Mouse (Mus musculus) forebrain, embryonic 12.5 days (tissue): ENCODE data around the gene Kcnip4. TPM values are rescaled to one million over a fixed set of nuclear protein-coding genes. Genes with fewer than 3 reads are reported as not detected.

Source experiments
- ATAC-seq: fragments of 200-750 bp; cut with Nextera tagmentation; 2 replicates; pipeline ENCODE4 v1.8.0; 2017; ENCODE audit warnings: moderate TSS enrichment; ENCODE audit not compliant: low FRiP score
- H3K27ac ChIP-seq: fragments of 300-500 bp; sonication (generic); 2 replicates; pipeline ENCODE4 v1.5.1; 2016; ENCODE audit warnings: mild to moderate bottlenecking
- H3K27me3 ChIP-seq: fragments of 300-500 bp; sonication (generic); 2 replicates; pipeline ENCODE4 v1.6.1; 2016; ENCODE audit warnings: mild to moderate bottlenecking
- H3K36me3 ChIP-seq: fragments of 300-500 bp; sonication (generic); replicated peaks from 2 replicates; pipeline ENCODE4 v1.6.1; 2016; ENCODE audit warnings: mild to moderate bottlenecking
- H3K4me1 ChIP-seq: fragments of 300-500 bp; sonication (generic); 2 replicates; pipeline ENCODE4 v1.6.1; 2016
- H3K4me2 ChIP-seq: fragments of 300-500 bp; sonication (generic); 2 replicates; pipeline ENCODE4 v1.6.1; 2016; ENCODE audit warnings: mild to moderate bottlenecking, moderate library complexity
- H3K4me3 ChIP-seq: fragments of 300-500 bp; sonication (generic); replicated peaks from 2 replicates; pipeline ENCODE4 v1.5.1; 2016; ENCODE audit warnings: mild to moderate bottlenecking
- H3K9ac ChIP-seq: fragments of 300-500 bp; sonication (generic); 2 replicates; pipeline ENCODE4 v1.6.1; 2016; ENCODE audit warnings: mild to moderate bottlenecking
- H3K9me3 ChIP-seq: fragments of 300-500 bp; sonication (generic); 2 replicates; pipeline ENCODE4 v1.6.1; 2016
- WGBS: fragments of 180-500 bp; shearing (Covaris S2); methylation state at CpG from one replicate; pipeline ENCODE4 v1.1.7; 2016; 5-methylcytosine and 5-hydroxymethylcytosine counted together
- polyA plus RNA-seq: library from polyadenylated mRNA; unstranded; fragments of >200 nt; fragmentation: Nextera tagmentation; extraction: Ambion mirVana; gene quantifications from 2 replicates; pipeline ENCODE4 v1.2.1, GENCODE M21; 2016

Kcnip4 gene
- polyA plus RNA-seq, 1 experiment from 2014 or later = 2.2 TPM

DNA sequence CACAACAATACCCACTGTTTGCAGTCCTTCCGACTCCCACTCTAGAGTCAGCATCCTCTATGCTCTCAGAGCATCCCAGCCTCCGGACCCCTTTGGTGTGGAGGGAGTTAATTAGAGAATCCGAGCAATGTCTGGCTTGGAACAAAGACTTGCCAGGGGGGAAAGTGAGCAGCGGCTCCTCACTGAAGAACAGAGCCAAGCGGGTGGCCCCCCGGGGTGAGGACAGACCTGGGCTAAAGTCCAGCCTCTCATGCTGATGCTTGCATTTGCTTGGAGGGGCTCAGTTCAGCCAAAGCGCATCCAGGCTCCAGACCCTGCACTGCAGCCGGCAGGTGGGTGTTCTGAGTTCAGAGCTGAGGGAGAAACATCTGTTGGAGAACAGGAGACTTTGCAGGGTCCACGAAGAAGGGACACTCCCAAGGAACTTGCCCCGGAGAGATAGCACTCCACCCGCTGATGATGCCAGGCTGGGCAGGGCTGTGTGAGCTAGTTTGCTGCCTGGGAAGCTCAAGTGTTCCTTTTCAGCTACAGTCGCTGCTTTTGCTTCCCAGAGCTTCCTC lies 925.1 kb downstream of the Kcnip4 start:
- whole genome bisulfite sequencing = 0% methylated on average over 12 of the region's 12 CpGs
- Histone ChIP-seq H3K36me3 (no peaks in the 10 kb centered on the region), H3K9ac (peak overlapping the region; percentile 5; the same call in 1 of the 2 replicates), H3K4me1 (peaks cover 12% of the 10 kb centered on the region), H3K4me3 (peak overlapping the region; percentile 29), H3K4me2 (peak overlapping the region; percentile 54), H3K9me3 (no peaks in the 10 kb centered on the region), H3K27ac (no peak overlapping the region), H3K27me3 (0 out of 2 replicates have a peak, but pooled peaks cover 5% of the 10 kb centered on the region)
- ATAC-seq = peak; percentile 69

DNA sequence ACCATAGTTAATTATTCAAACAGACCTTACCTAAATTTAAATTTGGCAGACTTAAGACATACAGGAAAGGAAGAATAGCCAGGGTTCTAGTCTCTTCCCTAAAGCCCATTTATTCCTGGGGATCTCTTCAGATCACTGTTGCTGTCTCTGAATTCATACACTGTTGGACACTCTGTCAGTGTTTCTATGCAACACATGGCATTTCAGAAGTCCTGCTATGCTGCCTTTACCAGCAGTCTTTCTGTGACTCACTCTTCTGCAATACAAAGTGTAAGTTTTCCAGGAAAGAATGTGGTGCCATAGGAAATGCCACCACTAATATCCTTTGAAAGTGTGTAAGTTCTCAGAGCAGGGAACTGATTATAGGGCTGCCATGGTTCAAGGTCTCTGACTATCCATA lies 936.7 kb downstream of the Kcnip4 start:
- no peak overlapping the region for H3K4me3 ChIP-seq
- no peaks in the 10 kb centered on the region for H3K27me3 ChIP-seq
- no peak overlapping the region for H3K9ac ChIP-seq
- H3K4me2 ChIP-seq = no peak overlapping the region
- H3K27ac ChIP-seq = no peak overlapping the region
- no peaks in the 10 kb centered on the region for H3K36me3 ChIP-seq
- H3K4me1 ChIP-seq = no peaks in the 10 kb centered on the region
- H3K9me3 ChIP-seq = no peaks in the 10 kb centered on the region
- no peak for ATAC-seq

DNA sequence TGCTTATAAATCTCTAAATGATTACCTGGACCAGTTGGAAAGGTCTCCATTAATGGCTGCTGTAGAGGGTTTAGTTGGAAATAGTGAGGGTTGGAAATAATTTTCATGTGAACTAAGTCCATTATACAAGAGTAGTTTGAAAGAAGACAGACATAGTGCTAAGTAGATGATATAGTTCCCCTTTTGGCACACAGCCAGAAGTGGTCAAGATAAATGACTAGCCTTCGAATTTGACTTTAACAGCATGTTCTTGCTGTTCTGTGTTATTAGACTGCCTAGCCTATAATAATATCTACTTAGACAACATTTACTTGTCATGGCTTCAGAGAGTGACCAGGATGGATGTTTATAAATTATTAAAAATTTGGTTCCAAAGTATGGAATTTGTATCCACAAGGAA lies 941.3 kb downstream of the Kcnip4 start:
- Histone ChIP-seq H3K27ac (no peak overlapping the region), H3K4me2 (no peak overlapping the region), H3K9ac (no peak overlapping the region), H3K27me3 (no peaks in the 10 kb centered on the region), H3K4me1 (no peaks in the 10 kb centered on the region), H3K9me3 (no peaks in the 10 kb centered on the region), H3K4me3 (no peak overlapping the region), H3K36me3 (no peaks in the 10 kb centered on the region)
- no peak for ATAC-seq
- WGBS = 74% methylated on average over 1 of the region's 1 CpGs

DNA sequence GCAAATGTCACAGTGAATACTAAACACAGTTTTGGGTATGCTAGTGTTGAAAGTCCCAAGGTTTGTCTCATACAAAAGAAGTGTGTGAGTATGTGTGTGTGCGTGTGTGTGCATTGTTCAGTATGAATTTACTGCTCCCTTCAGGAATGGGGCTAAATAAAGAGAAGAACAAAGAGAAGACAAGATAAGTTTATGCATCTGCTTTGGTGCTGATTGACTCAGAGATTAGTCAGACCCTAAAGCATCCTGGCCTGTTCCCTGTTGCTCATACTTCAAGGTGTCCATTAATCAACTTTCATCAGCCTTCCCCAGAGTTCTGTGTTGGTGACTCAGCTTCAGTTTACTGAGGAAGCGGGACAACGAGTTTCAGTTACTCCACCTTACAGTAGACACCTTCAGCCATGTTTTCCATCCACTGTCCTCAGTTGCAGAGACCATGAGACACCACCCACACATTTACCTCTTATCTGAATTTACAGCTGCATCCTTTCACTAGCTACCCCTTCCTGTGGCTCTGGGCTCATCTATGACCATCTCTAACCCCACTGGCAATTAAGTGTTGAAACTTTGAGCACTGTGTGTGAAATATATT lies 960.6 kb downstream of the Kcnip4 start:
- Histone ChIP-seq H3K4me1 (no peaks in the 10 kb centered on the region), H3K9ac (no peak overlapping the region), H3K27ac (no peak overlapping the region), H3K4me3 (no peak overlapping the region), H3K36me3 (no peaks in the 10 kb centered on the region), H3K9me3 (no peaks in the 10 kb centered on the region), H3K27me3 (no peaks in the 10 kb centered on the region), H3K4me2 (no peak overlapping the region)
- no peak for ATAC-seq
- 90% methylated on average over 3 of the region's 3 CpGs for WGBS

DNA sequence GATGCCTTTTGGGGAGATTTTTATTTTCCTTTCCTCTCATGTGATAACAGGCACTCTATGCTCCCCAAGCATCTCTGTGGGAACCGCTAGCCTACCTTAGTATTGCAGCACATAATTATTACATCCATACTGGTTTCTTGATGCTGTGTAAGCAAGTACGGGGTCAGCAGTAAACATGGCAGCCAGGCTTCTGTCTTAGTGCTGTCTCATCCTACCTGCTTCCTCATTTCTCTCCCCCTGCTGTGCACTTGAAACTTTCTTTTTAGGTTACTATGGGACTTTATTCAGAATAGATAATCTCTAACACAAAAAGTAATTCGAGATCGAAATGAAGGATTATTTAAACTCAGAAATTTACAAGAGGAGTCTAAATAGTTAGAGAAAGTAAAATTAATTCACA lies 973.0 kb downstream of the Kcnip4 start:
- Histone ChIP-seq H3K4me1 (no peaks in the 10 kb centered on the region), H3K27ac (no peak overlapping the region), H3K4me2 (no peak overlapping the region), H3K27me3 (no peaks in the 10 kb centered on the region), H3K4me3 (no peak overlapping the region), H3K9me3 (no peaks in the 10 kb centered on the region), H3K36me3 (no peaks in the 10 kb centered on the region), H3K9ac (no peak overlapping the region)
- ATAC-seq = no peak
- WGBS = 83% methylated on average over 4 of the region's 4 CpGs

DNA sequence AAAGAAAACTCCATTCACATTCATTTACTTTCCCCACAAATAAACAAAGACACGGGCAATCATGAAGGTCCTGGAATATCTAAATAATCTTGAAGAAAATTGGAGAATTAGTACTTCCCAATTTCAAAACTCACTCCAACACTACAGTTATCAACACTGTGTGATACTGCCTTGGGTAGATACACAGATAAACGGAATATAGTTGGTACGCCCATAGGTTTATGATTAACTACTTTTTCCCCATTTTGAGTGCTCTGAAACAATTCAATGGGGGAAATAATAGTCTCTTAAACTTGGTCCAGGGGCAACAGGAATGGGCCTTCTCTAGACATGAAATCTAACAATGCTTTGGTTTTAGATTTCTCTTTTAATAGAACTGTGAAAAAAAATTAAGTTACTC lies 978.9 kb downstream of the Kcnip4 start:
- H3K4me3 ChIP-seq = no peak overlapping the region
- H3K27ac ChIP-seq = no peak overlapping the region
- no peaks in the 10 kb centered on the region; the same call in 1 of the 2 replicates for H3K4me1 ChIP-seq
- no peaks in the 10 kb centered on the region for H3K36me3 ChIP-seq
- H3K27me3 ChIP-seq = no peaks in the 10 kb centered on the region
- H3K4me2 ChIP-seq = no peak overlapping the region
- no peak for ATAC-seq
- no peak overlapping the region for H3K9ac ChIP-seq
- 92% methylated on average over 3 of the region's 3 CpGs for WGBS
- no peaks in the 10 kb centered on the region for H3K9me3 ChIP-seq

DNA sequence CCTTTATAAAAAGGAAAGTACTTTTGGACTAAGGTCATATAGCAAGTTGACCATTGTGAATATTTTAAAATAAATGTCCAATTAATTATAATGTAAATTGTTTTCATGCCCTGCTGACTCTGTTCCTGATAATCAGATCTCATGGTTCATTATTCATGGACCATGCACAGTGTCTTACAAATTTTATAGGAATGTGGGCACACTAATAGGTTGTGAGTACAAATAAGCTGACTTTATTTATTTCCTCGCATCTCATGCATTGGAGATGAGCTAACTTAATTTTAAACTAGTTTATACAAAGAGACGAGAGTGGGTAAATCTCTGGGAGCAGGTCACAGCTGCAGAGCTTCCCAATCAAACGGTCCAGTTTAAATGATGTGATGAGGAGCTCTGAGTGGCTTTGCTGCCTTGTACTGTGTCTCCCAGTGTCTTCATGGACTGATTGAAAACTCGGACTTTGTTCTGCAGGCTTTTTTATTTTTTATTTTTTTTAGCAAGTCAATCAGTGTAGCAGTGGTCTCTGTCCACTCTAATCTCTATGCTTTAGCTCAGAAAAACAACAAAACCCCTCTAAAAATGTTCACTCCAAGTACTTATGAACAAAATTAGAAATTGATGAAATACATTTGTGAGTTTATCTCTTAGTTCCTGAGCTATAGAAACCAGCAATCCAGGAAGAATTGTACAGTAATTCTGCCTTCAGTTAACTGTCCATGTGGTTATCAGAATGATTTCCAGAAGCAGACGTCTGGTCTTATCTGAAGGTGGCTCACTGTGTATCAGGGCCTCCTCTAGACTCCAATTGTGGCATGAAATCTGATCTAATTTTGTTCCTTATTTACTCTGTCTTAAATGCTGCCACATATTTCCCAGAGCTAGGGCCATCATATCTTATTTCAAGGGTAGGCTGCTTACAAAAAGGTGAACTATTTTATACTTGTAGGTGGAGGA lies 979.6 kb downstream of the Kcnip4 start:
- no peak overlapping the region for H3K9ac ChIP-seq
- ATAC-seq = 0 out of 2 replicates have a peak, but pooled peaks have one; percentile 58
- H3K9me3 ChIP-seq = no peaks in the 10 kb centered on the region
- H3K4me2 ChIP-seq = no peak overlapping the region
- whole genome bisulfite sequencing = 45% methylated on average over 5 of the region's 5 CpGs
- H3K27me3 ChIP-seq = no peaks in the 10 kb centered on the region
- no peaks in the 10 kb centered on the region for H3K36me3 ChIP-seq
- no peak overlapping the region for H3K4me3 ChIP-seq
- no peaks in the 10 kb centered on the region; the same call in 1 of the 2 replicates for H3K4me1 ChIP-seq
- no peak overlapping the region for H3K27ac ChIP-seq

DNA sequence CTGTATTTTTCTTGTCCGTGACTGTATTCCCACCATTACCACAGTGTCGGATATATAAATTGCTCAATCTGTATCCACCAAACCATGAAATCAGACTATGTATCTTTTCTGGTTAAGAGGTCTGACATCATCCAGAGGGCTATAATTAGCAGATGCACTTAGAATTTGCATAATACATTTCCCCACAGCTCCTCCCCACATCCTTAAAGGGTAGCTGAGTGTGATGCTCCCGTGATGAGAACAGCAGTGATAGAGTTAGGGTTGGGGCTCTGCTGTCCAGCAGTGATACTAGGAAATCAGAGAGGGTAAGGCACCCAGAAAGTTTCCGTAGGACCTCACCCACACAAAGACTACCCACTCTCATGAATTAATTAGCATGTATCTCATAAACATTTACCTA lies 1006.7 kb downstream of the Kcnip4 start:
- Histone ChIP-seq H3K27me3 (no peaks in the 10 kb centered on the region), H3K4me3 (no peak overlapping the region), H3K4me1 (0 out of 2 replicates have a peak, but pooled peaks cover 6% of the 10 kb centered on the region), H3K4me2 (no peak overlapping the region), H3K9me3 (no peaks in the 10 kb centered on the region), H3K9ac (no peak overlapping the region), H3K36me3 (no peaks in the 10 kb centered on the region), H3K27ac (no peak overlapping the region)
- WGBS = 76% methylated on average over 4 of the region's 4 CpGs
- ATAC-seq = peak; percentile 59

DNA sequence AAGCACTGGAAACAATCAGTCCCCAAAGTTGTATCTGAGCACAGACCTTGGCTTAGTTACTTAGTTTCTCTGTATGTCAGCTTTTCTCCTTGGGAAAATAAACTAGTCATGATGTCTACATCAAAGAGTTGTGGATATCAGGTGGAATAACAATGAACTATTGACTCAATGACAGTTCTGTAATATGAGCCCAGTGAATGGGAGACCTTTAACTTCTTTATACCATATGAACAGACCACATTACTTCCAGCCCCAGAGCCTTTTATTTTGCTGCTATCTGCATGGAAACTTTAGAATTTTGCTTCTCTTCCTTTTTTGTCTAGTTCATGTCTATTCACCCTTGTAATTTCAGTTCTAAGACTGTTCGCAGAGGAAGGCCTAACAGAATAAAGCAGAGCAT lies 1011.4 kb downstream of the Kcnip4 start:
- H3K4me1 ChIP-seq = 0 out of 2 replicates have a peak, but pooled peaks cover 6% of the 10 kb centered on the region
- WGBS = 27% methylated on average over 1 of the region's 1 CpGs
- ATAC-seq = peak; percentile 61; the same call in 1 of the 2 replicates

DNA sequence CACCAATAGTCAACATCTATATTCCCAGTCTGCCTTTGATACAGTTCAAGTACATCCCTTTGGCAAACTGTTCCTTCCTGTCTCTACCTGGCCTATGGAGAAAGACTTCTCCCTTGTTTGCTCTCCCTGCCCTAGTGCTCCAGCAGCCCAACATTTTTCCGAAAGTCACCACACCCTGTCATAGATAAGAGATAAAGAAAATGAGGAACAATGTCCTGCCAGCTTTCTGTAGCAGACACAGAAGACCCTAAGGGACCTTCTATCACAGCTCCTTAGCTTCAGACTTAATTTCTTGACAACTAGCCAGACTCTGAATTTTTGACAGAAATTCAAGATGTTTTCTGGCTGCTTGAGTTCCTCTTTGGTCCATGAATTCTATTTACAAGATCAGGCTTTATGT lies 1013.4 kb downstream of the Kcnip4 start:
- WGBS = 95% methylated on average over 1 of the region's 1 CpGs
- no peak overlapping the region for H3K4me3 ChIP-seq

More for the DNA sequence above, 1011.4 kb downstream of the Kcnip4 start:
- H3K36me3 ChIP-seq = no peaks in the 10 kb centered on the region
- no peak overlapping the region for H3K4me3 ChIP-seq
- H3K9me3 ChIP-seq = no peaks in the 10 kb centered on the region
- no peak overlapping the region for H3K9ac ChIP-seq
- H3K27ac ChIP-seq = no peak overlapping the region
- no peaks in the 10 kb centered on the region for H3K27me3 ChIP-seq
- H3K4me2 ChIP-seq = no peak overlapping the region

DNA sequence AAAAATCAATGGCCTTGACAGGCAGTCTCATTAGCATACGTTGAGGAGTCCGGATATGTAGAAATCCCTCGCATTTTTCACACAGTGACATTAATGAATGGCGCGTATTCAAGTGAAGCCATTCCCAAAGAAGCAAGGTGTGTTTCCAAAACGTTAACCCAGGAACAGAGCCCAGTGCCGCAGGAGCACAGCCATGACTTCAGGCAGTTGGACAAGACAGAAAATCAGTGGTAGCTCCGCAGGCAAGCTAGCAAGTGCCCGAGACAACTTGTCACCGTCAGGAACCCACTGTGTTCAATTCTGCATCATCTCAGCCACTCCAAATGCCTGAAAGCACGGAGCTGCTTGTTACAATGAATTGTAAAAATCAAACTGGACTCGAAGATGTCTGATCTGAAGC lies 1014.5 kb downstream of the Kcnip4 start:
- WGBS = 81% methylated on average over 12 of the region's 12 CpGs
- Histone ChIP-seq H3K4me3 (no peak overlapping the region), H3K27me3 (no peaks in the 10 kb centered on the region), H3K36me3 (no peaks in the 10 kb centered on the region), H3K9me3 (no peaks in the 10 kb centered on the region), H3K9ac (no peak overlapping the region), H3K27ac (no peak overlapping the region), H3K4me2 (no peak overlapping the region), H3K4me1 (0 out of 2 replicates have a peak, but pooled peaks cover 6% of the 10 kb centered on the region)
- no peak for ATAC-seq

More for the DNA sequence above, 1013.4 kb downstream of the Kcnip4 start:
- ATAC-seq = no peak
- Histone ChIP-seq H3K27me3 (no peaks in the 10 kb centered on the region), H3K4me1 (0 out of 2 replicates have a peak, but pooled peaks cover 6% of the 10 kb centered on the region), H3K9ac (no peak overlapping the region), H3K27ac (no peak overlapping the region), H3K36me3 (no peaks in the 10 kb centered on the region), H3K9me3 (no peaks in the 10 kb centered on the region), H3K4me2 (no peak overlapping the region)

DNA sequence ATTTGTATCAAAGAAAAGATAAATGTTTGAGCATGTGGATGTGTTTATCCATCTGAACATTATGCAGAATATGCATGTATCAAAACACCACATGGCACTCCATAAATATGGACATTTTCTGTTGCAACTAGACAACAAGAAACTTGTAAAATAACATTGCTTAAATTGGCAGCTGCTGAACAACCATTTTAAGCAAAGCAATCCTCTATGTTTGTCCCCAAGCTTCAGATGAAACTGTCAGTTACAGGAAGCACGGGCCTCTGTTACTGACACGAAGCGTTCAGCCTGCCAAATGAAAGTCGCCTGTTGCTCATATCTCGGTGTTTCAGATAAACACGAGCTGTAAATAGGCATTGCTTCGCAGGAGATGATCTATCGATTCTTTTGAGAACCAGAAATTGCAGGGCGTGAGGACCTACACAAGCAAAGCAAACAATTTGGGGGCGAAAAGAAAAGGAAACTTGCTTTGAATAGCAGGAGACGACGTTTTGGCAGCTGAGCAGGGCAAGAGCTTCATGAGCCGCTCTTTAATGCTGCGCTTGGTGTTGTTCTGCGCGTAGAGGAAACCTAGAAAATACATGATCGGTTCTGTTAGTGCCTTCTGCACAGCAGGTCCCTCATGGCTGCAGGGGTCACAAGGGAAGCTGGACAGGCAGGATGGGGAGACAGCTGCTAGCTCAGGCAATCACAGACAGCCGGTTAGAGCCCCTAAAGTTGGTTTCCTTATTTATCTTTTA lies 1015.3 kb downstream of the Kcnip4 start:
- Histone ChIP-seq H3K4me1 (0 out of 2 replicates have a peak, but pooled peaks cover 6% of the 10 kb centered on the region), H3K4me3 (no peak overlapping the region), H3K27ac (no peak overlapping the region), H3K4me2 (no peak overlapping the region), H3K9ac (no peak overlapping the region), H3K27me3 (no peaks in the 10 kb centered on the region), H3K9me3 (no peaks in the 10 kb centered on the region), H3K36me3 (no peaks in the 10 kb centered on the region)
- 73% methylated on average over 18 of the region's 18 CpGs for WGBS
- ATAC-seq = no peak
